Mouse (Mus musculus) embryo, embryonic 10.5 days (tissue): Measurements from ENCODE around the gene Fkbp5.
"Not testable (repeated sequence)": the region's sequence is repeated elsewhere in the genome, so short reads cannot be mapped to it uniquely, and the experiment has no call there.

Experiments used
- DNase-seq: peaks from one replicate; pipeline ENCODE4 v3.0.0-alpha.2; 2015; ENCODE audit warnings: low spot score

Gene Fkbp5

GRCm38 (mm10) chr17:28517441-28517955 lies at the start of gene Fkbp5:
Fkbp5 (minus strand) TSS chr17:28517527.
- peak; percentile 54 for DNase-seq

GRCm38 (mm10) chr17:28565181-28565580 lies 47.9 kb upstream of the Fkbp5 start:
- DNase-seq = no peak

GRCm38 (mm10) chr17:28561613-28562012 lies 44.3 kb upstream of the Fkbp5 start:
- no peak for DNase-seq

GRCm38 (mm10) chr17:28560598-28560997 lies 43.3 kb upstream of the Fkbp5 start, which contains the start of gene Clps:
Clps (minus strand) TSS chr17:28560766.
- DNase-seq = no peak

- DNase-seq = no peak
Measured at GRCm38 (mm10) chr17:28557772-28558171, 40.4 kb upstream of the Fkbp5 start.

GRCm38 (mm10) chr17:28556635-28557396 lies 39.5 kb upstream of the Fkbp5 start:
- DNase-seq = peak; percentile 65

GRCm38 (mm10) chr17:28554021-28554420 lies 36.7 kb upstream of the Fkbp5 start:
- DNase-seq = not testable (repeated sequence)

GRCm38 (mm10) chr17:28553040-28553793 lies 35.9 kb upstream of the Fkbp5 start:
- peak; percentile 83 for DNase-seq

- DNase-seq = no peak
Measured at GRCm38 (mm10) chr17:28549111-28549510, 31.8 kb upstream of the Fkbp5 start, which contains the start of gene Clpsl2. Clpsl2 (plus strand) TSS chr17:28549411.

GRCm38 (mm10) chr17:28548550-28548949 lies 31.2 kb upstream of the Fkbp5 start:
- no peak for DNase-seq

GRCm38 (mm10) chr17:28546925-28547324 lies 29.6 kb upstream of the Fkbp5 start:
- no peak for DNase-seq

GRCm38 (mm10) chr17:28537881-28538280 lies 20.6 kb upstream of the Fkbp5 start:
- DNase-seq = no peak

GRCm38 (mm10) chr17:28533327-28533726 lies 16.0 kb upstream of the Fkbp5 start:
- DNase-seq = no peak

GRCm38 (mm10) chr17:28532557-28532956 lies 15.2 kb upstream of the Fkbp5 start:
- DNase-seq = no peak

GRCm38 (mm10) chr17:28531946-28532345 lies 14.6 kb upstream of the Fkbp5 start:
- DNase-seq = peak; percentile 53

- DNase-seq = no peak
Measured at GRCm38 (mm10) chr17:28530506-28530905, 13.2 kb upstream of the Fkbp5 start, which contains the start of gene Armc12. Armc12 (plus strand) TSS chr17:28530806.

- DNase-seq = no peak
Measured at GRCm38 (mm10) chr17:28529116-28529515, 11.8 kb upstream of the Fkbp5 start.

GRCm38 (mm10) chr17:28528043-28528351 lies 10.7 kb upstream of the Fkbp5 start:
- peak; percentile 91 for DNase-seq

- no peak for DNase-seq
Measured at GRCm38 (mm10) chr17:28527184-28528042, 10.1 kb upstream of the Fkbp5 start.

- no peak for DNase-seq
Measured at GRCm38 (mm10) chr17:28524831-28525430, 7.6 kb upstream of the Fkbp5 start.

- DNase-seq = no peak
Measured at GRCm38 (mm10) chr17:28524009-28524695, 6.8 kb upstream of the Fkbp5 start.
